Mouse (Mus musculus) midbrain, embryonic 16.5 days (tissue): ENCODE measurements around the gene Ganab. TPM values are rescaled to one million over a fixed set of nuclear protein-coding genes. Genes with fewer than 3 reads are reported as not detected.
"Not testable (repeated sequence)": the region's sequence is repeated elsewhere in the genome, so short reads cannot be mapped to it uniquely, and the experiment has no call there.

ENCODE experiments used
- ATAC-seq: fragments of 200-750 bp; cut with Nextera tagmentation; 2 replicates; pipeline ENCODE4 v1.8.0; 2017; ENCODE audit warnings: moderate TSS enrichment
- H3K27ac ChIP-seq: fragments of 300-500 bp; sonication (generic); 2 replicates; pipeline ENCODE4 v1.5.1; 2014; ENCODE audit warnings: mild to moderate bottlenecking, low read length, mixed read lengths
- H3K27me3 ChIP-seq: fragments of 300-500 bp; sonication (generic); 2 replicates; pipeline ENCODE4 v1.6.1; 2014; ENCODE audit warnings: low read depth, low read length, mixed read lengths; ENCODE audit not compliant: control insufficient read depth, insufficient read depth
- H3K36me3 ChIP-seq: fragments of 300-500 bp; sonication (generic); 2 replicates; pipeline ENCODE4 v1.6.1; 2014; ENCODE audit warnings: mild to moderate bottlenecking, low read length, moderate library complexity, mixed read lengths; ENCODE audit not compliant: control insufficient read depth, insufficient read depth
- H3K4me1 ChIP-seq: fragments of 300-500 bp; sonication (generic); 2 replicates; pipeline ENCODE4 v1.6.1; 2014; ENCODE audit warnings: mild to moderate bottlenecking, low read length, mixed read lengths; ENCODE audit not compliant: control insufficient read depth, insufficient read depth
- H3K4me2 ChIP-seq: fragments of 300-500 bp; sonication (generic); 2 replicates; pipeline ENCODE4 v1.6.1; 2014; ENCODE audit warnings: mild to moderate bottlenecking, low read length, mixed read lengths
- H3K4me3 ChIP-seq: fragments of 300-500 bp; sonication (generic); 2 replicates; pipeline ENCODE4 v1.5.1; 2014; ENCODE audit warnings: low read depth, mild to moderate bottlenecking, low read length, moderate library complexity, mixed read lengths
- H3K9ac ChIP-seq: fragments of 300-500 bp; sonication (generic); 2 replicates; pipeline ENCODE4 v1.6.1; 2014; ENCODE audit warnings: low read depth, low read length, mixed read lengths
- H3K9me3 ChIP-seq: fragments of 300-500 bp; sonication (generic); replicated peaks from 2 replicates; pipeline ENCODE4 v1.6.1; 2014; ENCODE audit warnings: mild to moderate bottlenecking, low read length, mixed read lengths; ENCODE audit not compliant: control insufficient read depth, poor library complexity, severe bottlenecking
- WGBS: fragments of 180-500 bp; shearing (Covaris S2); extraction: QIAGEN DNeasy Blood & Tissue Kit; methylation state at CpG from one replicate; pipeline ENCODE4 v1.1.7; 2014; 5-methylcytosine and 5-hydroxymethylcytosine counted together
- polyA plus RNA-seq: library from polyadenylated mRNA; unstranded; fragments of >200 nt; fragmentation: Nextera tagmentation; extraction: Ambion mirVana; gene quantifications from 2 replicates; pipeline ENCODE4 v1.2.1, GENCODE M21; 2015

The Ganab gene
- polyA plus RNA-seq, 1 experiment from 2014 or later: 76.8 TPM

DNA sequence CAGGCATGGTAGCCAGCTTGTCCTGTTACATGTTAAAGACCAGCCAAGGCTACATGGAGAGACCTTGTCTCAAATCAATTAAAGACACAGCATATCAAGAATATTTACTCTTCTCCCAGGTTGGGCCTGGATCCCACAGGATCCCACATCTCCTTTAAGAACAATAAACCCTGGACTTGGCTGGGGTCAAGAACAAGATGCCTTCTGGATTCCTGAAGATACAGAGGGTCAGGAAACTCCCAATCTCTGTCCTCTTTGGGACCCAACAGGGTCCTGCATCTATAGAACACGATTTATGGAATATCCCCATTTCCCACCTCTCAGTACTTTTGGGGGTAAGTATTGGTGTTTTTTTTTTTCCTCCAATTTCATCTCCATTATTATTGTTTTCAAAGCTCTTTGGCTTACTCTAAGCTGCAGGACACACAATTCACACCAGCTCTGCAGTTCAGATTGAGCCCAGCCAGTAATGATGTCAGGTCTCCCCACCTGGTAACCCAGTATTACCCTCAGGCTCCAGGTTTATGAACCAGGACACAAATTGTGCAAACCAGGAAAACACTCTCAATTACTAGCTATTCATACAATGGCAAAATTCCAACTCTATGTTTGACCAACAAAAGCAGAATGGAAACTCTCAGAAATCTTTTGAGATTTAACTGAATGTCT, 10.8 kb upstream of the Ganab start:
- no peaks in the 10 kb centered on the region for H3K27me3 ChIP-seq
- 39% methylated on average over 1 of the region's 1 CpGs for WGBS
- H3K4me2 ChIP-seq: no peak overlapping the region
- H3K4me1 ChIP-seq: peaks cover 19% of the 10 kb centered on the region
- no peak for ATAC-seq
- no peaks in the 10 kb centered on the region for H3K36me3 ChIP-seq
- H3K4me3 ChIP-seq: no peak overlapping the region
- no peak overlapping the region for H3K27ac ChIP-seq
- H3K9ac ChIP-seq: peak overlapping the region; percentile 70; the same call in 1 of the 2 replicates
- H3K9me3 ChIP-seq: no peaks in the 10 kb centered on the region

DNA sequence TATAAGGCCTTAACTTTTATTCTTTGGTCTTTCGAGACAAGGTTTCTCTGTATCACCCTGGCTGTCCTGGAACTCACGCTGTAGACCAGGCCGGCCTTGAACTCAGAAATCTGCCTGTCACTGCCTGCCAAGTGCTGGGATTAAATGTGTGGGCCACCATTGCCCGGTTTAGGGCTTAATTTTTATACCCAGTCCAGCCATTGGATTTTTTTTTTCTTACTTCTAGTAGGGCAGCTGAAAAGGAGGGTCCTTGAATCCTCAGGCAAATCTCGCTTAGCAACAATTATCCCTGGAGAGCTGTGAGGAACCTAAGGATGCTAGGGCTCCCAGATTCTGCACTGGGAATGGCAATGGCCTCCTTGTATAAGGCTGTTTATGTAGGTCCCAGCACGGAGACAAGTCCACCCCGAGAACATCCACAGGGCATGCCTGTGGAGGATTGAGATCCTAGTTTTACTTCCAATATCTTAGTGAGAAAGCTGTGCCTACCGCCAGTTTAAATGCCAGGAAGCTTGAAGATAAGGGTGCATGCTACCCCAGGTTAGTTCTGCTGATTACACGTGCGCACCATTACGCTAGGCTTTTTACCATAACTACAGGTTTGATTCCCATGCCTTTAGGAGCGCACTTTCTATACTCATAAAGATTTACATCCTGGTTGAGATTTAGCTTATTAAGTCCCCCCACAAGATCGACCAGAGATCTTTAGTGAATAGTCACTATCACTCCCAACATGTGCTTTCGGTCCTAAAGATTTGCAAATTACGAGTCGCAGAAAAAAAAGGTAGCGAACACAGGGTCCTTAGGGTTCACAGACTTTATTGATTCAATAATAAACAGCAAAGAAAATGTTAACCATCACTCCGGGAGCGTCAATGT, 10.0 kb upstream of the Ganab start:
- WGBS: 16% methylated on average over 19 of the region's 19 CpGs

DNA sequence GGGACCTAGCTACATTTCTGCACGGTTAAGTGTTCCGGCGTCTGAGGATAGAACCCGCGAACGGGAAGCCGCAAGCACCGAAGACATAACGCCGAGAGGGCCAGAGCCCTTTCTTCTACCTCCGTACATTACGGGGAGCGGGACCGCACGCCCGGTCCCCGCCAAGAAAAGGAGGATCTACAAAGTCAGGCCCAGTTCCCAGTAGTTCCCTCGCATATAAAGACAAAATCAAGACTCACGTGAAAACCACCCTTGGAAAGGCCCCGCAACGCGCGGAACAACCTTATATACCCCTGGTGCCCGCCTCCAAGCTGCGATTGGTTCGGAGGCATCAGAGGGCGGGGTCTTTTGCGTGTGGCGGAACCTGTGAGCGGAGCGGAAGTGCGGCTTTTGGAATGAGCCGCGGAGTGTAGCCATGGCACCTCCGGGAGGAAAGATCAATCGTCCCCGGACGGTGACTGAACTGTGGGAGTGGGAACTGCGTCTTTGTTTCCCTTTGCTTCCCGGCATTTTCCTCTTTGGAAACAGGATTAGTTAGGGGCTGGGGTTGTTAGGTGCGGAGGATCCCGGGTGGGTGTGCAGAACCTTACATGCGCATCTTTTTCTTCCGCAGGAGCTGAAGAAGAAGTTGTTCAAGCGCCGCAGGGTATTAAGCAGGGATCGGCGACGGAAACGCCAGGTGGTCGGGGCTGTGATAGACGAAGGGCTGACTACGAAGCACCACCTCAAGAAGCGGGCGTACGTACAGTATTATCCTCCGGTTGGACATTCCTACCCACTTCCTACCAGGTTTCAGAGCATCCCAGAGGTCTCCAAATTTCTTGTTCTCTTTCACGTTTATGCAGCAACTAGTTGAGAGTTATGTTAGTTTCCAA, 9.1 kb upstream of the Ganab start, which contains the start of the genes 1810009A15Rik and Gm49416:
Gene 1810009A15Rik, plus strand, starts transcription at position 343 of the 875 bp plus-strand sequence.
Gene Gm49416, plus strand, starts transcription at position 416 of the 875 bp plus-strand sequence.
- no peaks in the 10 kb centered on the region for H3K27me3 ChIP-seq
- peak within 1 kb of the TSS; percentile 90 for H3K4me2 ChIP-seq
- H3K9me3 ChIP-seq: no peaks in the 10 kb centered on the region
- WGBS: under 1% methylated on average over 58 of the region's 58 CpGs
- peak within 1 kb of the TSS; percentile 70 for H3K9ac ChIP-seq
- H3K4me1 ChIP-seq: peaks cover 24% of the 10 kb centered on the region
- peak; percentile 95 for ATAC-seq
- peak within 1 kb of the TSS; percentile 88 for H3K27ac ChIP-seq
- H3K4me3 ChIP-seq: peak within 1 kb of the TSS; percentile 71
- H3K36me3 ChIP-seq: no peaks in the 10 kb centered on the region

More for the DNA sequence above, 10.0 kb upstream of the Ganab start:
- H3K9ac ChIP-seq: peak overlapping the region; percentile 70
- peaks cover 19% of the 10 kb centered on the region for H3K4me1 ChIP-seq
- peak overlapping the region; percentile 90 for H3K4me2 ChIP-seq
- ATAC-seq: no peak
- H3K27me3 ChIP-seq: no peaks in the 10 kb centered on the region
- peak overlapping the region; percentile 71 for H3K4me3 ChIP-seq
- H3K27ac ChIP-seq: peak overlapping the region; percentile 88; the same call in 1 of the 2 replicates
- H3K36me3 ChIP-seq: no peaks in the 10 kb centered on the region
- no peaks in the 10 kb centered on the region for H3K9me3 ChIP-seq

DNA sequence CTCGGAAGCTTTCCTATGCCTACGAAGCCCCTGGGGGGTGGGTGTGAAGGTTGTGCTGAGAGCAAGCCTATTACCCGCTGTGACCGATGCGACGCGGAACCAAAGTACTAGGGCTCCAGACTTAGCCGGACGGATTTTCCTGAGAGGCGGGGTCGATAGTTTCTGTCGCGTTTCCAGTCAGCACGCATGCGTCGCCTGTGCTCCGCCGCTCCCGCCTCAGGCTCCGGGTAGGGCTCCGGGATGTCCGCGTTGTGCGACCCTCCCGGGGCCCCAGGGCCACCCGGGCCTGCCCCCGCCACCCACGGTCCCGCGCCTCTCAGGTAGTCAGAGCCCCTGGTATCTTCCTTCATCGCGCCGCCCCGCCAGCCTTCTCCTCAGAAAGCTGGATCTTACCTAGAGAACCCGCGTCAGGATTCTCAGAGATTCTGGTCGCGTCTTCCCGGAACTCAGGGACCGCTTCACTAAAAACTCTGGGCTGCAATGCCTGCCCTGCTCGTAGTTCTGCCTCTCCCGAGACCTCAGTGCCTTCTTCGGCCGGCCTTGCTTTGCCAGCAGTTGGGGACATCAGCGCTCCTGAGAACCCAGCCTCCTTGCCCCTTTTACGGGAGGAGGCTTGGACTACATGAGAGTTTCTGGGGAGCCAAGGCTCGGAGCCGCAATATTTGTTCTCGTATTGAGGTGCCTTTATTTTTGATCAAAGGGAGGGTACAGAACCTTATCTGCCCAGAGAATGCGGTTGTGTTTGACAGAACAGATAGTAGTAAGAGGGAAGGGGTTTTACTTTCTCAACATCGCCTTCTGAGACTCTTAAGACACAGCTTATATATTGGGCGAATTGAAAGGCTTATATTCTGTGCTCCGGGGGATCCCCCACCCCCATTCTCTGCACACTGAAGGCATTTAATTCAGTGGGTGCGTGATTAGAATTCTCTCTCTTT, 4.8 kb upstream of the Ganab start, which contains the start of gene Ints5:
Gene Ints5, plus strand, starts transcription at position 177 of the 938 bp plus-strand sequence.
- peak within 1 kb of the TSS; percentile 95 for H3K9ac ChIP-seq
- peaks cover 26% of the 10 kb centered on the region for H3K4me1 ChIP-seq
- WGBS: 3% methylated on average over 53 of the region's 54 CpGs
- peak; percentile 49 for ATAC-seq
- H3K4me2 ChIP-seq: peak within 1 kb of the TSS; percentile 90
- H3K36me3 ChIP-seq: peaks cover 6% of the 10 kb centered on the region; the same call in 1 of the 2 replicates
- peak within 1 kb of the TSS; percentile 88 for H3K4me3 ChIP-seq
- H3K27me3 ChIP-seq: no peaks in the 10 kb centered on the region
- H3K9me3 ChIP-seq: no peaks in the 10 kb centered on the region
- H3K27ac ChIP-seq: peak within 1 kb of the TSS; percentile 89

DNA sequence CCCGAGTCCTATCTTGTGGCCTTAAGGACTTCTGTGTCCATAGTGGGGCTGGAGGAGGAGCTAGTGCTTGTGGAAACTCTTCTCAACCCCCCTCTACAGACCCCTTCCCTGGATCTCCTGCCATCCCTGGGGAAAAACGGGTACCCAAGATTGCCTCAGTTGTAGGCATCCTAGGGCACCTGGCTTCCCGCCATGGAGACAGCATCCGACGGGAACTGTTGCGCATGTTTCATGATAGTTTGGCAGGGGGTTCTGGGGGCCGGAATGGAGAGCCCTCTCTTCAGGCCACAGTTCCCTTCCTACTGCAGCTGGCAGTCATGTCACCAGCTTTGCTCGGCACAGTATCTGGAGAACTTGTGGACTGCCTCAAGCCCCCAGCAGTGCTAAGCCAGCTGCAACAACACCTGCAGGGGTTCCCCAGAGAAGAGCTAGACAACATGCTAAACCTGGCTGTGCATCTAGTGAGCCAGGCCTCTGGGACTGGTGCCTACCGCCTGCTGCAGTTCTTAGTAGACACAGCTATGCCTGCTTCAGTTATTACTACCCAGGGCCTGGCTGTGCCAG, 2.4 kb upstream of the Ganab start:
- Histone ChIP-seq H3K36me3 (peaks cover 6% of the 10 kb centered on the region; the same call in 1 of the 2 replicates), H3K27me3 (no peaks in the 10 kb centered on the region), H3K27ac (no peak overlapping the region), H3K4me1 (peaks cover 27% of the 10 kb centered on the region), H3K9me3 (no peaks in the 10 kb centered on the region), H3K4me3 (no peak overlapping the region), H3K9ac (no peak overlapping the region), H3K4me2 (no peak overlapping the region)
- no peak for ATAC-seq
- WGBS: 91% methylated on average over 9 of the region's 9 CpGs

DNA sequence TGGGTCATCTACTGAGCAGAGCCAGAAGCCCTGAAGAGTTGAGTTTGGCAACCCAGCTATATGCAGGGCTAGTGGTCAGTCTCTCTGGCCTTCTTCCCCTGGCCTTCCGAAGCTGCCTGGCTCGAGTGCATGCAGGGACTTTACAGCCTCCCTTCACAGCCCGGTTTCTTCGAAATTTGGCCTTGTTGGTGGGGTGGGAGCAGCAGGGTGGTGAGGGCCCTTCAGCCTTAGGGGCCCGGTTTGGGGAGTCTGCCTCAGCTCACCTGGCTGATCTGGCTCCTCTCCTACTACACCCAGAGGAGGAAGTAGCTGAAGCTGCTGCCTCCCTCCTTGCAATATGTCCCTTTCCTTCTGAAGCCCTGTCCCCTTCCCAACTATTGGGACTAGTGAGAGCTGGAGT, 1.6 kb upstream of the Ganab start:
- H3K36me3 ChIP-seq, H3K9ac ChIP-seq, ATAC-seq, H3K27me3 ChIP-seq, H3K4me3 ChIP-seq, H3K27ac ChIP-seq, H3K4me2 ChIP-seq, H3K9me3 ChIP-seq: not testable (repeated sequence)
- H3K4me1 ChIP-seq: peaks cover 27% of the 10 kb centered on the region
- WGBS: 83% methylated on average over 5 of the region's 5 CpGs

DNA sequence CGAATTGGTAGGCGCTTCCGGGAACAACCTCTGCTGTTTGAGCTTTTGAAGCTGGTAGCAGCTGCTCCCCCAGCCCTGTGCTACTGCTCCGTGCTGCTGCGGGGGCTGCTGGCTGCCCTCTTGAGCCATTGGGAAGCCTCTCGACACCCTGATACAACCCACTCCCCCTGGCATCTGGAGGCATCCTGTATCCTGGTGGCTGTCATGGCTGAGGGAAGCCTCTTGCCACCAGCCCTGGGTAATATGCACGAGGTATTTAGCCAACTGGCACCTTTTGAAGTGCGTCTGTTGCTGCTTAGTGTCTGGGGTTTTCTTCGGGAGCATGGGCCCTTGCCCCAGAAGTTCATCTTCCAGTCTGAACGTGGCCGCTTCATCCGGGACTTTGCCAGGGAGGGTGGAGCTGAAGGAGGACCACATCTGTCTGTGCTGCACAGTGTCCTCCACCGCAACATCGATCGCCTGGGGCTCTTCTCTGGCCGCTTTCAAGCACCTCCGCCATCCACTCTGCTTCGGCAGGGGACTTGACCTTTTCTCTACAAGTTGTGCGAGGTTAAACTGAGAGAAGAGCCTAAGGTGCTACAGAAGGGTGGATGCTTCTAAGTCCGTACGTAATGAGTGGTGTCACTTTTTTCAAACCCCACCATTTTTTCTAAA, 533 bp upstream of the Ganab start:
- H3K4me2 ChIP-seq: peak overlapping the region; percentile 84
- WGBS: 21% methylated on average over 21 of the region's 21 CpGs
- ATAC-seq: peak; percentile 60

More for the DNA sequence above, 533 bp upstream of the Ganab start:
- H3K9me3 ChIP-seq, H3K36me3 ChIP-seq, H3K27me3 ChIP-seq: not testable (repeated sequence)
- peak overlapping the region; percentile 57 for H3K9ac ChIP-seq
- H3K27ac ChIP-seq: peak overlapping the region; percentile 75
- H3K4me3 ChIP-seq: peak overlapping the region; percentile 71
- H3K4me1 ChIP-seq: peaks cover 27% of the 10 kb centered on the region
